Mouse (Mus musculus) ES-E14 (cell line): ENCODE data around the gene Trim62.

ENCODE experiments used
- CHD2 ChIP-seq: IDR thresholded peaks from 2 replicates; pipeline ENCODE4 v1.6.1; 2014; ENCODE audit warnings: mild to moderate bottlenecking, low read depth, low read length, inconsistent platforms
- ZC3H11A ChIP-seq: IDR thresholded peaks from 2 replicates; pipeline ENCODE4 v1.6.1; 2012; ENCODE audit warnings: low read depth, mild to moderate bottlenecking, inconsistent platforms, low read length, borderline replicate concordance

GRCm38 (mm10) chr4:128885540-128885939 is 2.2 kb downstream of the Trim62 start:
- TF ChIP-seq ZC3H11A (no peak), CHD2 (no peak)
